Mouse (Mus musculus): ENCODE results near the gene Fbxl4. TPM values are rescaled to one million over a fixed set of nuclear protein-coding genes. Genes with fewer than 3 reads are reported as not detected.
A peak's percentile ranks its signal among the peaks of the same experiment; 100 is the strongest.
"Not testable (repeated sequence)": the region's sequence is repeated elsewhere in the genome, so short reads cannot be mapped to it uniquely, and the experiment has no call there.

The Fbxl4 gene
- 15.6 and 17.6 TPM in 2 replicates for polyA plus RNA-seq (2012; rRNA removed)

DNA sequence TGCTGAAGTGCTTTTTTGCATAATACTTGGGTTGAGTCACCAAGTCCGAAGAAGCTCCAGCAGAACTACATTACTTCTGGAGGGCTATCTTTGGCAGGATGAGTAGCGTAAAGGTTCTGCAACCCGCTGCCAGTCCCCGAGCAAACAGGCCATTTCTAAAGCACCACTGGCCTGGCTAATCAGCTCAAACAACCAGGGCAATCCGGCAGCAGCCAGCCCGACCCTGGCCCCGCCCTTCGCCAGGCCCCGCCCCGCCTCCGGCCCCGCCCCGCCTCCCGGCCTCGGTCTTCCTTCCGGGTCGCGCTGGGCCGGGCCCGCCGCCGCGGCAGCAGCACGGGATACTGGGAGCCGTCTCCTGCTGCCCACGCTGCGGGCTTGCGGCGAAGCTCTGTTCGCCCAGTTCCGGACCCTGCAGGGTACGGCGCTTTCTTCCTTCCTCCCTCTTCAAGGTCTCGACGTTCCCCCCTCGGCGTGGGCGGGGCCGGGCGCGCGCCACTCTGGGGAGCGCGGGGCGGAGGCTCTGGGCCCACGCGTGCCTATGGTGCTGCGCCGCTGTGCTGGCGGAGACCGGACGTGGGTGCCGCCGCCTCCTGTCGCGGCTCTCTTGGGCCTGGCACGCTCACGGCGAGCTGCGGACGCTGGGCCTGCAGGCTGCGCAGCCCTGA is at the start of gene Fbxl4:
Gene Fbxl4 (plus strand): TSS at position 278 of the 665 bp plus-strand sequence.
- DNase-seq: peak; percentile 84
- WGBS: 1% methylated on average over 56 of the region's 62 CpGs
- H3K4me3 ChIP-seq (replicated peaks; ENCODE audit: extremely low read depth, low read depth, low read length): peak within 1 kb of the TSS; percentile 76
- TF ChIP-seq CTCF (IDR thresholded peaks at IDR 0.05; ENCODE audit: insufficient read depth, low read length) (no peak), POLR2A (IDR thresholded peaks at IDR 0.05; ENCODE audit: borderline replicate concordance, extremely low read depth, low read depth, low read length) (peak; percentile 63)
- H3K4me1 ChIP-seq (ENCODE audit: control insufficient read depth, insufficient read depth, low read length): peaks cover 6% of the 10 kb centered on the region; the same call in 1 of the 2 replicates

GRCm38 (mm10) chr4:22314564-22314963 is 42.8 kb upstream of the Fbxl4 start:
- Histone ChIP-seq H3K4me1 (ENCODE audit: control insufficient read depth, insufficient read depth, low read length) (no peaks in the 10 kb centered on the region), H3K4me3 (replicated peaks; ENCODE audit: extremely low read depth, low read depth, low read length) (no peak overlapping the region)
- no peak for TF ChIP-seq CTCF (IDR thresholded peaks at IDR 0.05; ENCODE audit: insufficient read depth, low read length)
- TF ChIP-seq POLR2A (IDR thresholded peaks at IDR 0.05; ENCODE audit: borderline replicate concordance, extremely low read depth, low read depth, low read length): no peak
- DNase-seq: no peak
- 81% methylated on average over 3 of the region's 3 CpGs for WGBS

GRCm38 (mm10) chr4:22342816-22343573 is 14.3 kb upstream of the Fbxl4 start:
- DNase-seq: no peak
- no peaks in the 10 kb centered on the region for H3K4me1 ChIP-seq (ENCODE audit: control insufficient read depth, insufficient read depth, low read length)
- no peak overlapping the region for H3K4me3 ChIP-seq (replicated peaks; ENCODE audit: extremely low read depth, low read depth, low read length)
- 68% methylated on average over 8 of the region's 8 CpGs for WGBS
- TF ChIP-seq CTCF (IDR thresholded peaks at IDR 0.05; ENCODE audit: insufficient read depth, low read length) (no peak), POLR2A (IDR thresholded peaks at IDR 0.05; ENCODE audit: borderline replicate concordance, extremely low read depth, low read depth, low read length) (no peak)

- H3K4me3 ChIP-seq (replicated peaks; ENCODE audit: extremely low read depth, low read depth, low read length); H3K4me1 ChIP-seq (ENCODE audit: control insufficient read depth, insufficient read depth, low read length); DNase-seq: not testable (repeated sequence)
- WGBS: 90% methylated on average over 4 of the region's 4 CpGs
Measured at GRCm38 (mm10) chr4:22349086-22349485, 8.3 kb upstream of the Fbxl4 start.

DNA sequence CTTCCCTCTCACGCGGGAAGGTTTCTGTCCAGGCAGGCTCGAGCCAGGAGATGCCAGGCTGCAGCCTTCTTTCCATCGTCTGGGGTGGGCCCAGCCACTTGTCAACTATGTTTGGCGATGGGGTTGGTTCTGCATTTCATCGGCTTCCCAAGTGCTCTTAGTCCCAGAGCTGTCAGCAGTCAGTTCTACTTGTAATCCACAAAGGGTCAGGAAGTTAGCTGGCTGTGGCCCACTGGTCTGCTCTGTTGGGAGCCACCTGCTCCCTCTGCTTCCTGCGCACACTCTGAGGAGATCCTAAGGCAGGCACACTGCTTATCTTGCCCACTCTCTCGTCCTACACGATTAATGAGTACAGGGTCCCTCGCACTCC is 573 bp downstream of the Fbxl4 start:
- 5% methylated on average over 10 of the region's 10 CpGs for WGBS
- peak overlapping the region; percentile 76 for H3K4me3 ChIP-seq (replicated peaks; ENCODE audit: extremely low read depth, low read depth, low read length)
- TF ChIP-seq CTCF (IDR thresholded peaks at IDR 0.05; ENCODE audit: insufficient read depth, low read length) (no peak), POLR2A (IDR thresholded peaks at IDR 0.05; ENCODE audit: borderline replicate concordance, extremely low read depth, low read depth, low read length) (no peak)
- H3K4me1 ChIP-seq (ENCODE audit: control insufficient read depth, insufficient read depth, low read length): peaks cover 6% of the 10 kb centered on the region; the same call in 1 of the 2 replicates
- DNase-seq: no peak

DNA sequence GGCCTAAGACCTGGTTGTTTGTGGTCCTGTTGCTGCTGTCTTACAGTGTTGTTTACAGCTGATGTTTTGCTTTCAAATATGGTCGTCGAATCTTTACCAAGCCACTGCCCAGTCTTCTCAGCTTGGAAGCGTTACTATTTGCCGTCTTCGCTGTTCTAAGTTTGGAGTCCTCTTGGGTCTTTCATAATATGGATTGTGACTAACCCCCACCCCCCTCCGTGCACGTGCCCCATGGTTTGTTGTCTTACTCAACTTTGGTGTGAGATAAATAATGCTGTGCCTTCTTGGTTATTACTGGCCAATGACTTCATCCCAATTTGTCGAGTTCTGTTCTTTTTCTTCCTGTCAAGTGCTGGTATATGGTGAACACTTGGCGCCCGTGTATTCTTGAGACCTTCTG is 1.1 kb downstream of the Fbxl4 start:
- TF ChIP-seq POLR2A (IDR thresholded peaks at IDR 0.05; ENCODE audit: borderline replicate concordance, extremely low read depth, low read depth, low read length): no peak
- no peak for TF ChIP-seq CTCF (IDR thresholded peaks at IDR 0.05; ENCODE audit: insufficient read depth, low read length)
- Histone ChIP-seq H3K4me1 (ENCODE audit: control insufficient read depth, insufficient read depth, low read length) (peaks cover 6% of the 10 kb centered on the region; the same call in 1 of the 2 replicates), H3K4me3 (replicated peaks; ENCODE audit: extremely low read depth, low read depth, low read length) (no peak overlapping the region)
- 70% methylated on average over 10 of the region's 10 CpGs for WGBS
- DNase-seq: no peak

DNA sequence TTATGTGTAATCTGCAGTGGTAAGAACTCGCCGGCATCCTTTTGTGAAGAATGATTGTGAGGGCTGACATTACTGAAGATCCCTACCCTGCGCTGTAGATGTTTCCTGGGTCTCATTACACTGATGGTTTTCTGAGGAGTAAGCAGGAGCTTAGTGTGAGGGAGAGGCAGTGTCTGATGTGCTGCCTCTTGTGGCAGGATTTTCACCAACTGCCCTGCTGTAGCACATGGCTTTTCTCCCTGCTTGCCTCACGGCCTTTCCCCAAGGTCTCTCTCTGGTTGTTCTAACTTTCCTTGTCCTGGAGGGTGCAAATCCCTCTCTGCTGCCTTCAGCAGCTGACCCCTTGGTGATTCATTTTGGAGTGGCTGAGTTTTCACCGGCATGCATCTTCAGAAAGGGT is 10.0 kb downstream of the Fbxl4 start:
- H3K4me1 ChIP-seq (ENCODE audit: control insufficient read depth, insufficient read depth, low read length): no peaks in the 10 kb centered on the region
- TF ChIP-seq CTCF (IDR thresholded peaks at IDR 0.05; ENCODE audit: insufficient read depth, low read length) (peak; percentile 11; the same call in 1 of the 2 replicates), POLR2A (IDR thresholded peaks at IDR 0.05; ENCODE audit: borderline replicate concordance, extremely low read depth, low read depth, low read length) (no peak)
- 63% methylated on average over 5 of the region's 5 CpGs for WGBS
- no peak overlapping the region for H3K4me3 ChIP-seq (replicated peaks; ENCODE audit: extremely low read depth, low read depth, low read length)
- DNase-seq: no peak

DNA sequence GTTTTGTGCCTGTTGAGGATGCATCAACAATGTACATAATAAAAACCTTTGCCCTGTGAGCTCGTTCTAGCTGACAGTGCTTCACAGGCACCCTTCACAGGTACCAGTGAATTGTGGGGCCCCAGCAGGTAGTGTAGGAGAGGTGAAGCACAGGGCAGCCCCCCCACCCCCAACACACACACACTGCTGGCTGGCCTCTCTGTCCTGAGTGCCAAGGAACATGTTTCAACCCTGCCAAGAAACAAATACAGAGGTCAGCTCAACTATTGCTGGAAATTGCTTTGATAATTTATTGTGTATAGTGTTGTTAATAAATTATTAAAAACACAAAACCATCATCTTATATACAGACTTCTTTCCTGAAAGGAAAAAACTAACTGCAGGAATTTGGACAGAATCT is 21.2 kb downstream of the Fbxl4 start:
- no peak for TF ChIP-seq CTCF (IDR thresholded peaks at IDR 0.05; ENCODE audit: insufficient read depth, low read length)
- no peak for TF ChIP-seq POLR2A (IDR thresholded peaks at IDR 0.05; ENCODE audit: borderline replicate concordance, extremely low read depth, low read depth, low read length)
- peaks cover 2% of the 10 kb centered on the region for H3K4me1 ChIP-seq (ENCODE audit: control insufficient read depth, insufficient read depth, low read length)
- 30% methylated on average over 1 of the region's 1 CpGs for WGBS
- H3K4me3 ChIP-seq (replicated peaks; ENCODE audit: extremely low read depth, low read depth, low read length): no peak overlapping the region
- DNase-seq: no peak

- H3K4me1 ChIP-seq (ENCODE audit: control insufficient read depth, insufficient read depth, low read length): peaks cover 2% of the 10 kb centered on the region
- WGBS: 41% methylated on average over 6 of the region's 6 CpGs
- TF ChIP-seq POLR2A (IDR thresholded peaks at IDR 0.05; ENCODE audit: borderline replicate concordance, extremely low read depth, low read depth, low read length): no peak
- no peak for TF ChIP-seq CTCF (IDR thresholded peaks at IDR 0.05; ENCODE audit: insufficient read depth, low read length)
- DNase-seq: no peak
- no peak overlapping the region for H3K4me3 ChIP-seq (replicated peaks; ENCODE audit: extremely low read depth, low read depth, low read length)
Measured at GRCm38 (mm10) chr4:22380646-22381045, 23.3 kb downstream of the Fbxl4 start.

All from lung, adult 2 months (tissue).